8 mouse cellular contexts compared by ENCODE assay signal in genomic region chr19:23652644-23653043, GRCm38 (mm10). TPM values are rescaled to one million over a fixed set of nuclear protein-coding genes. Genes with fewer than 3 reads are reported as not detected.
DNase-seq lines count a peak whose midpoint lies in the region; ATAC-seq and TF ChIP-seq lines count a peak whose summit lies in the region.

Gene 1700028P14Rik, minus strand, starts transcription at chr19:23652812.

- H3K4me3 ChIP-seq in cortical plate, adult 2 months (ENCODE audit: insufficient read depth, low read length) = peak within 1 kb of the TSS; percentile 23
- H3K4me3 ChIP-seq in intestine, embryonic 14.5 days (ENCODE audit: low read depth, low read length) = 0 out of 2 replicates have a peak within 1 kb of the TSS, but pooled peaks have one; percentile 10
- H3K4me3 ChIP-seq in limb, embryonic 11.5 days (ENCODE audit: low read depth, low read length) = no peak within 1 kb of the TSS
- 0 out of 2 replicates have a peak within 1 kb of the TSS, but pooled peaks have one; percentile 4 for H3K4me3 ChIP-seq in midbrain, embryonic 12.5 days
- peak within 1 kb of the TSS; percentile 95 for H3K4me3 ChIP-seq in testis, adult 2 months (ENCODE audit: control insufficient read depth, low read depth, low read length)

- H3K27ac ChIP-seq in cortical plate, adult 2 months (ENCODE audit: insufficient read depth, low read length) = no peak within 1 kb of the TSS
- no peak within 1 kb of the TSS for H3K27ac ChIP-seq in intestine, embryonic 14.5 days (ENCODE audit: low read depth)
- H3K27ac ChIP-seq in limb, embryonic 11.5 days (replicated peaks; ENCODE audit: low read depth, low read length) = no peak within 1 kb of the TSS
- H3K27ac ChIP-seq in midbrain, embryonic 12.5 days (replicated peaks) = no peak within 1 kb of the TSS
- H3K27ac ChIP-seq in testis, adult 2 months (ENCODE audit: control insufficient read depth, insufficient read depth, low read depth, low read length) = 0 out of 2 replicates have a peak within 1 kb of the TSS, but pooled peaks have one; percentile 42

- no peak for TF ChIP-seq CTCF in cortical plate, adult 2 months (IDR thresholded peaks at IDR 0.05; ENCODE audit: extremely low read depth, insufficient read depth, low read length)
- no peak for TF ChIP-seq CTCF in testis, adult 2 months (IDR thresholded peaks at IDR 0.05; ENCODE audit: control insufficient read depth, insufficient read depth, insufficient replicate concordance, low read depth, low read length)

- peak; percentile 68 for ATAC-seq in intestine, embryonic 14.5 days (replicated peaks; ENCODE audit: low FRiP score, low TSS enrichment, low read depth)
- peak; percentile 83 for ATAC-seq in limb, embryonic 11.5 days (ENCODE audit: insufficient number of reproducible peaks, low FRiP score, low TSS enrichment, low read depth)
- ATAC-seq in midbrain, embryonic 12.5 days (ENCODE audit: low FRiP score, low read depth) = peak; percentile 90
- ATAC-seq in erythroid progenitor cell, adult 5-6 weeks (replicated peaks; ENCODE audit: low FRiP score, poor library complexity, severe bottlenecking) = no peak

- no peak for TF ChIP-seq POLR2A in cortical plate, adult 2 months (IDR thresholded peaks at IDR 0.05; ENCODE audit: extremely low read depth, insufficient read depth, low read length)
- TF ChIP-seq POLR2A in testis, adult 2 months (IDR thresholded peaks at IDR 0.05; ENCODE audit: control insufficient read depth, low read depth, low read length) = peak; percentile 59; the same call in 1 of the 2 replicates

- no peaks in the 10 kb centered on the region for H3K27me3 ChIP-seq in intestine, embryonic 14.5 days (replicated peaks; ENCODE audit: control insufficient read depth, insufficient read depth, low read length)
- no peaks in the 10 kb centered on the region for H3K27me3 ChIP-seq in limb, embryonic 11.5 days (ENCODE audit: control insufficient read depth, insufficient read depth, low read length)
- H3K27me3 ChIP-seq in midbrain, embryonic 12.5 days = no peaks in the 10 kb centered on the region
- no peaks in the 10 kb centered on the region for H3K27me3 ChIP-seq in testis, adult 2 months (ENCODE audit: control insufficient read depth, insufficient read depth, low read length)

- H3K9ac ChIP-seq in intestine, embryonic 14.5 days (ENCODE audit: low read length) = no peak within 1 kb of the TSS
- H3K9ac ChIP-seq in limb, embryonic 11.5 days (ENCODE audit: low read length) = no peak within 1 kb of the TSS
- H3K9ac ChIP-seq in midbrain, embryonic 12.5 days (replicated peaks) = no peak within 1 kb of the TSS

- peaks cover 1% of the 10 kb centered on the region; the same call in 1 of the 2 replicates for H3K4me1 ChIP-seq in cortical plate, adult 2 months (ENCODE audit: control insufficient read depth, insufficient read depth, low read length)
- no peaks in the 10 kb centered on the region for H3K4me1 ChIP-seq in intestine, embryonic 14.5 days (replicated peaks; ENCODE audit: control insufficient read depth, insufficient read depth, low read length)
- no peaks in the 10 kb centered on the region for H3K4me1 ChIP-seq in limb, embryonic 11.5 days (ENCODE audit: control insufficient read depth, insufficient read depth, low read length)
- H3K4me1 ChIP-seq in midbrain, embryonic 12.5 days = no peaks in the 10 kb centered on the region
- H3K4me1 ChIP-seq in testis, adult 2 months (ENCODE audit: control insufficient read depth, insufficient read depth, low read length) = peaks cover 12% of the 10 kb centered on the region

- peak within 1 kb of the TSS; percentile 38 for H3K4me2 ChIP-seq in intestine, embryonic 14.5 days (ENCODE audit: low read length)
- peak within 1 kb of the TSS; percentile 26; the same call in 1 of the 2 replicates for H3K4me2 ChIP-seq in limb, embryonic 11.5 days (ENCODE audit: low read depth, severe bottlenecking)
- H3K4me2 ChIP-seq in midbrain, embryonic 12.5 days (replicated peaks) = peak within 1 kb of the TSS; percentile 42

- no peaks in the 10 kb centered on the region for H3K36me3 ChIP-seq in intestine, embryonic 14.5 days (ENCODE audit: control insufficient read depth, insufficient read depth, low read length)
- H3K36me3 ChIP-seq in limb, embryonic 11.5 days (ENCODE audit: control insufficient read depth, insufficient read depth, low read length) = no peaks in the 10 kb centered on the region
- H3K36me3 ChIP-seq in midbrain, embryonic 12.5 days = no peaks in the 10 kb centered on the region
- H3K36me3 ChIP-seq in testis, adult 2 months (ENCODE audit: control insufficient read depth, insufficient read depth, low read length) = no peaks in the 10 kb centered on the region

- no peaks in the 10 kb centered on the region for H3K9me3 ChIP-seq in intestine, embryonic 14.5 days (ENCODE audit: control insufficient read depth, low read length)
- H3K9me3 ChIP-seq in limb, embryonic 11.5 days (ENCODE audit: control insufficient read depth, low read length) = no peaks in the 10 kb centered on the region
- H3K9me3 ChIP-seq in midbrain, embryonic 12.5 days = no peaks in the 10 kb centered on the region

- DNase-seq in adrenal gland, adult 8-10 months = peak; percentile 11
- DNase-seq in gastrocnemius, postnatal 36 days = peak; percentile 14
- DNase-seq in intestine, embryonic 14.5 days (ENCODE audit: low spot score) = peak; percentile 61
- peak; percentile 71 for DNase-seq in limb, embryonic 11.5 days (ENCODE audit: low spot score)

- intact Hi-C loops in gastrocnemius, postnatal 36 days (cut with DNase I) = no loop called here

- 6% methylated on average over 13 of the region's 13 CpGs for WGBS in intestine, embryonic 14.5 days
- 5% methylated on average over 13 of the region's 13 CpGs for WGBS in limb, embryonic 11.5 days
- WGBS in midbrain, embryonic 12.5 days = 2% methylated on average over 13 of the region's 13 CpGs

RNA-seq across cellular contexts. Expression of gene 1700028P14Rik, which starts in this region (rescaled TPM):
- total RNA-seq in adrenal gland, adult 8-10 months (2022) = under 1 TPM in 1 of 4 experiments, not detected in 3; 0.35 TPM
- 1.3 and 1.5 TPM in 2 replicates for polyA plus RNA-seq in cortical plate, adult 2 months (2012; rRNA removed)
- not detected for total RNA-seq in gastrocnemius, postnatal 36 days (2021)
- not detected in 2 replicates for polyA plus RNA-seq in intestine, embryonic 14.5 days (2014; fragmentation: Nextera tagmentation; extraction: Ambion mirVana)
- polyA plus RNA-seq in limb, embryonic 11.5 days (2014; fragmentation: Nextera tagmentation; extraction: Ambion mirVana) = not detected in 2 replicates
- 0.54 TPM in 1 of 2 replicates, not detected in the other for polyA plus RNA-seq in midbrain, embryonic 12.5 days (2016; fragmentation: Nextera tagmentation; extraction: Ambion mirVana)
- 192 and 204 TPM in 2 replicates for polyA plus RNA-seq in testis, adult 2 months (2012; rRNA removed)
- not detected in 2 replicates for total RNA-seq in erythroid progenitor cell, adult 5-6 weeks (2015; ENCODE audit: low replicate concordance)
- not detected in 2 replicates for total RNA-seq in erythroid progenitor cell, adult 5-6 weeks (2017; ENCODE audit: low replicate concordance)

Comparison
In these comparisons a context has a peak if more than half of its experiments do, and no peak if none do; other contexts are left out.
1. RNA of gene 1700028P14Rik (polyA plus RNA-seq): 192 to 204 TPM in testis, adult 2 months; 1.3 to 1.5 TPM in cortical plate, adult 2 months, 0.54 TPM in midbrain, embryonic 12.5 days, not detected in intestine, embryonic 14.5 days and not detected in limb, embryonic 11.5 days; every median in the first group is over 10 times any median in the second.
2. Peak in DNase-seq in adrenal gland, adult 8-10 months; RNA of the gene not detected or under 1 TPM.
3. Peak in DNase-seq in gastrocnemius, postnatal 36 days; RNA of the gene not detected or under 1 TPM.
4. Peak in DNase-seq, ATAC-seq, H3K4me3 ChIP-seq and H3K4me2 ChIP-seq in intestine, embryonic 14.5 days; RNA of the gene not detected or under 1 TPM.
5. Peak in DNase-seq, ATAC-seq and H3K4me2 ChIP-seq in limb, embryonic 11.5 days; RNA of the gene not detected or under 1 TPM.
6. Peak in ATAC-seq, H3K4me3 ChIP-seq and H3K4me2 ChIP-seq in midbrain, embryonic 12.5 days; RNA of the gene not detected or under 1 TPM.
7. DNase-seq: peak in every context shown above with its lines; median percentile 71 in limb, embryonic 11.5 days; 61 in intestine, embryonic 14.5 days; 14 in gastrocnemius, postnatal 36 days; 11 in adrenal gland, adult 8-10 months.
8. Peak in every context shown above with its lines, with median percentiles within 50 percentile points of each other: H3K4me2 ChIP-seq.